ENCODE assay signal across 8 mouse cellular contexts in genomic region chr11:74829812-74830211, GRCm38 (mm10). TPM values are rescaled to one million over a fixed set of nuclear protein-coding genes. Genes with fewer than 3 reads are reported as not detected.
DNase-seq lines count a peak whose midpoint lies in the region; ATAC-seq lines count a peak whose summit lies in the region.

No protein-coding gene starts in this region.

- peak; percentile 91 for DNase-seq in CD4-positive helper T cell, adult 2 months (ENCODE audit: low read depth, low spot score)
- DNase-seq in embryonic facial prominence, embryonic 14.5 days (ENCODE audit: low spot score), result peak; percentile 88
- DNase-seq in kidney, postnatal 25 days, result peak; percentile 88 to 94
- peak; percentile 88 for DNase-seq in lung, postnatal 14 days
- DNase-seq in right cerebral cortex, adult 18-20 months, result peak; percentile 63
- DNase-seq in urinary bladder, postnatal 14 days (ENCODE audit: low spot score), result peak; percentile 87

- H3K4me3 ChIP-seq in embryonic facial prominence, embryonic 14.5 days (ENCODE audit: low read depth, low read length), result peak overlapping the region; percentile 82
- H3K4me3 ChIP-seq in heart, embryonic 15.5 days, result peak overlapping the region; percentile 90

- peak overlapping the region; percentile 87 for H3K4me2 ChIP-seq in embryonic facial prominence, embryonic 14.5 days (ENCODE audit: low read depth, low read length)
- H3K4me2 ChIP-seq in heart, embryonic 15.5 days, result peak overlapping the region; percentile 83

- peaks cover 22% of the 10 kb centered on the region for H3K4me1 ChIP-seq in embryonic facial prominence, embryonic 14.5 days (ENCODE audit: control insufficient read depth, insufficient read depth, low read length)
- H3K4me1 ChIP-seq in heart, embryonic 15.5 days (replicated peaks), result peaks cover 38% of the 10 kb centered on the region

- H3K27me3 ChIP-seq in embryonic facial prominence, embryonic 14.5 days (replicated peaks; ENCODE audit: control insufficient read depth, insufficient read depth, low read length), result no peaks in the 10 kb centered on the region; the same call in 1 of the 2 replicates
- no peaks in the 10 kb centered on the region for H3K27me3 ChIP-seq in heart, embryonic 15.5 days

- H3K27ac ChIP-seq in embryonic facial prominence, embryonic 14.5 days (replicated peaks; ENCODE audit: low read depth, low read length), result peak overlapping the region; percentile 80
- peak overlapping the region; percentile 97 for H3K27ac ChIP-seq in heart, embryonic 15.5 days

- H3K9me3 ChIP-seq in embryonic facial prominence, embryonic 14.5 days (ENCODE audit: control insufficient read depth, low read length), result no peaks in the 10 kb centered on the region
- H3K9me3 ChIP-seq in heart, embryonic 15.5 days (replicated peaks), result no peaks in the 10 kb centered on the region

- H3K36me3 ChIP-seq in embryonic facial prominence, embryonic 14.5 days (ENCODE audit: control insufficient read depth, insufficient read depth, low read length), result no peaks in the 10 kb centered on the region
- H3K36me3 ChIP-seq in heart, embryonic 15.5 days, result no peaks in the 10 kb centered on the region

- WGBS in embryonic facial prominence, embryonic 14.5 days, result 0% methylated on average over 20 of the region's 20 CpGs
- under 1% methylated on average over 20 of the region's 20 CpGs for WGBS in heart, embryonic 15.5 days

- peak; percentile 38 for ATAC-seq in activated CD4-positive, CD25-positive, alpha-beta regulatory T cell, adult 4 months
- peak; percentile 28 for ATAC-seq in embryonic facial prominence, embryonic 14.5 days (ENCODE audit: low read depth)
- ATAC-seq in heart, embryonic 15.5 days (replicated peaks; ENCODE audit: insufficient number of reproducible peaks, insufficient read depth, low FRiP score, low read depth), result peak; percentile 15

- H3K9ac ChIP-seq in embryonic facial prominence, embryonic 14.5 days (ENCODE audit: low read depth, low read length), result peak overlapping the region; percentile 36
- H3K9ac ChIP-seq in heart, embryonic 15.5 days, result peak overlapping the region; percentile 50

RNA-seq across cellular contexts. Expression of gene Mnt, which starts 0.9 kb away (rescaled TPM):
- polyA plus RNA-seq in activated CD4-positive, CD25-positive, alpha-beta regulatory T cell, adult 4 months (2017; shearing (Covaris generic)), result 1 to 10 TPM; 5.4 to 6.9 TPM
- 4.8 and 5.8 TPM in 2 replicates for polyA plus RNA-seq in embryonic facial prominence, embryonic 14.5 days (2014; fragmentation: Nextera tagmentation; extraction: Ambion mirVana)
- 3.0 and 3.7 TPM in 2 replicates for polyA plus RNA-seq in heart, embryonic 15.5 days (2015; fragmentation: Nextera tagmentation; extraction: Ambion mirVana)

RNA-seq across cellular contexts. Expression of gene Mettl16, which starts 59.2 kb away (rescaled TPM):
- 10 to 100 TPM; 26.3 to 33.5 TPM for polyA plus RNA-seq in activated CD4-positive, CD25-positive, alpha-beta regulatory T cell, adult 4 months (2017; shearing (Covaris generic))
- polyA plus RNA-seq in embryonic facial prominence, embryonic 14.5 days (2014; fragmentation: Nextera tagmentation; extraction: Ambion mirVana), result 28.4 and 32.0 TPM in 2 replicates
- polyA plus RNA-seq in heart, embryonic 15.5 days (2015; fragmentation: Nextera tagmentation; extraction: Ambion mirVana), result 28.0 and 30.5 TPM in 2 replicates

Comparison
In these comparisons a context has a peak if more than half of its experiments do, and no peak if none do; other contexts are left out.
1. Peak in every context shown above with its lines: DNase-seq, ATAC-seq, H3K4me3 ChIP-seq and H3K27ac ChIP-seq.